Mouse (Mus musculus) small intestine, adult 2 months (tissue): ENCODE data around the gene Nrp2.

ENCODE experiments used
- CTCF ChIP-seq: fragments of 200-500 bp; IDR thresholded peaks from 2 replicates; pipeline ENCODE4 v1.5.1; 2012; ENCODE audit warnings: low read depth, mild to moderate bottlenecking, control low read depth, inconsistent platforms, low read length, moderate library complexity, mixed read lengths; ENCODE audit not compliant: insufficient replicate concordance, insufficient read length; ENCODE audit errors: extremely low read depth
- POLR2A ChIP-seq: fragments of 200-500 bp; IDR thresholded peaks from 2 replicates; pipeline ENCODE4 v1.6.1; 2012; ENCODE audit warnings: low read depth, mild to moderate bottlenecking, control low read depth, inconsistent platforms, low read length, moderate library complexity

- TF ChIP-seq CTCF (no peak), POLR2A (no peak)
Observed at GRCm38 (mm10) chr1:62723891-62724290, 20.8 kb downstream of the Nrp2 start.
